Mouse (Mus musculus): ENCODE measurements around the gene Ptprn2. TPM values are rescaled to one million over a fixed set of nuclear protein-coding genes. Genes with fewer than 3 reads are reported as not detected.

The Ptprn2 gene
- polyA plus RNA-seq, 1 experiment from 2014 or later: 0.08 TPM

DNA sequence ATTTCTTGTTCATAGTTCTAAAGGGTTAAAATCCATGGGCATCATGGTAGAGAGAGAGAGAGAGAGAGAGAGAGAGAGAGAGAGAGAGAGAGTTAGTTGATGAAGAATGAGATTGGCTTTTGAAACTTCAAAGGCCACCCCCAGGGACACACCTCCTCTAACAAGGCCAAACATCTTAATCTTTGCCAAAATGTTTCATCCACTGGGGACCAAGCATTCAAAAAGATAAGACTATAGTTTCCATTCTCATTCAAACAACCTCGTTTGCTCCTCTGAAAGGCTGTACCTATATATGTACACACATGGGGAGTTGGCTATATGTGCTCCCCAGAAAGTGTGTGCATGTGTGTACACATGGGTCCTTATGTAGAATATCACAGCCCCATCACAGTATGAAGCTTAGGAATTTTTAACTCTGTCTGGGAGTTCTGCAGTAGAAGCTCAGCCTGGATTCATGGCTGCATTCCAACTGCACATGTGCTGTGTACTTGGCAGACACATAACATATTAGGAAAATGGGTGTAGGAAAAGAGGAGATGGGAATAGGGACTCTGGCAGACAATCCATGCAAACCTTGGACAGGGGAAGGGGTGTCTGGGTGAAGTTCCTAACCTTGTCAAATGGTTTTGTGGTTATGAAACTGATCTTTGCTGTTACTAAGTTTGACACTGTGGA, 600.3 kb downstream of the Ptprn2 start:
- no peaks in the 10 kb centered on the region for H3K4me1 ChIP-seq (ENCODE audit: control insufficient read depth, insufficient read depth, low read length)
- WGBS: 78% methylated on average over 1 of the region's 1 CpGs
- ATAC-seq (ENCODE audit: low FRiP score, low TSS enrichment): no peak
- no peaks in the 10 kb centered on the region for H3K9me3 ChIP-seq (ENCODE audit: control insufficient read depth, low read length)
- H3K9ac ChIP-seq (ENCODE audit: low read depth, low read length): no peak overlapping the region
- no peak overlapping the region for H3K27ac ChIP-seq (ENCODE audit: low read depth, low read length)
- no peak overlapping the region for H3K4me2 ChIP-seq (replicated peaks; ENCODE audit: low read depth, low read length)
- H3K27me3 ChIP-seq (ENCODE audit: control insufficient read depth, insufficient read depth, low read length): no peaks in the 10 kb centered on the region
- no peak overlapping the region for H3K4me3 ChIP-seq (ENCODE audit: low read length)
- no peaks in the 10 kb centered on the region for H3K36me3 ChIP-seq (ENCODE audit: control insufficient read depth, insufficient read depth, low read length)

DNA sequence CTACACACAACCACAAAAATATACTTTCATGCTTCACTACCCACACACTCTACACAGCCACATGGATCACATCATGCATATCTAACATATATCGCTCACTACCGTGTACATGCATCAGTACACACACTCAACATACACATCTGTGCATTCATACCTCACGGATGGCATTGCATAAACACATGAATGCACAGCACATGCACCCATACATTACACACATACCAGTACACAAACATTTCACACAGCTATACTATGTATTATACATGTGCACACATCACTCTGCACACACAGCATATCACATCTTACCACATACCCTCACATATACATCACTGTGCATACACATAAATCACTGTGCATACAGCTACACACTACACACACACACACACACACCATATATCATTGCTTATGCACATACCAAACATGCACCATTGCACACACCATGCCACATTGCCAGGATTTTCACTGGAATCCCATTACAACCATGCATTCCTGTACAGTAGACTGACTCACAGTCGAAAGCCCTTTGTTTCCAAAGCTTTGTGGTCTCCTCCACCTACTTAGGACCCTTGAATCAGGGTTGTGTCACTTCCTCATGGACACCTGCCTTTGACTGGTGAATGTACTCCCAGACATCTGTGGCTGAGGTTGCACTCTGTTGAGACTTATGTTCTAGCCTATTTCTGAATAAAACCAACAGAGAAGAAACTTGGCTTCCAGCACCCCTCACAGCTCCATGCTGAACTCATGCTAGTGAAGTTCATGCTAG, 607.0 kb downstream of the Ptprn2 start:
- 79% methylated on average over 4 of the region's 4 CpGs for WGBS
- ATAC-seq (ENCODE audit: low FRiP score, low TSS enrichment): no peak; the same call in 1 of the 2 replicates

DNA sequence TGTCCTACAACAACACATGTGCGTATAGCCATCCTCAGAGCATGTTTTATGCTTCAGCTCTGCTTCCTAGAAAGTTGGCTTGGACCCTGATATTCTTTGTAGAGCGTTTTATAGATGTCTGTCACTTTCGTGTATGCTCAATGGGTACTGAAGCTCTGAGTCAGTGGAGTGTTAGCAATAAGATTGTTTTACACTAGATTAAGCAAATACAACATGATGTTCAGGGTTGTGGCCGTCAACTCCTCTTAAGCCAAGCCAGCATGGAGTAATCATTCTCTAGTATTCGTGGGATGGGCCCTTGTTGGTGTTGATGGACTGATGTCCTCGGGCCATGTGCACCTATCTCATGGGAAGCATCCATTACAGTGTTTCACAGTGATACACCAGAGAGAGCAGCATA, 610.4 kb downstream of the Ptprn2 start:
- no peak overlapping the region for H3K4me2 ChIP-seq (replicated peaks; ENCODE audit: low read depth, low read length)
- no peaks in the 10 kb centered on the region for H3K27me3 ChIP-seq (ENCODE audit: control insufficient read depth, insufficient read depth, low read length)
- H3K36me3 ChIP-seq (ENCODE audit: control insufficient read depth, insufficient read depth, low read length): no peaks in the 10 kb centered on the region
- no peak for ATAC-seq (ENCODE audit: low FRiP score, low TSS enrichment)
- H3K27ac ChIP-seq (ENCODE audit: low read depth, low read length): no peak overlapping the region
- H3K9me3 ChIP-seq (ENCODE audit: control insufficient read depth, low read length): no peaks in the 10 kb centered on the region
- WGBS: 76% methylated on average over 6 of the region's 6 CpGs
- no peak overlapping the region for H3K9ac ChIP-seq (ENCODE audit: low read depth, low read length)
- H3K4me3 ChIP-seq (ENCODE audit: low read length): no peak overlapping the region
- H3K4me1 ChIP-seq (ENCODE audit: control insufficient read depth, insufficient read depth, low read length): no peaks in the 10 kb centered on the region

More for the DNA sequence above, 607.0 kb downstream of the Ptprn2 start:
- H3K4me3 ChIP-seq (ENCODE audit: low read length): no peak overlapping the region
- H3K27ac ChIP-seq (ENCODE audit: low read depth, low read length): no peak overlapping the region
- no peaks in the 10 kb centered on the region for H3K4me1 ChIP-seq (ENCODE audit: control insufficient read depth, insufficient read depth, low read length)
- no peaks in the 10 kb centered on the region for H3K9me3 ChIP-seq (ENCODE audit: control insufficient read depth, low read length)
- H3K4me2 ChIP-seq (replicated peaks; ENCODE audit: low read depth, low read length): no peak overlapping the region
- H3K27me3 ChIP-seq (ENCODE audit: control insufficient read depth, insufficient read depth, low read length): no peaks in the 10 kb centered on the region
- no peaks in the 10 kb centered on the region for H3K36me3 ChIP-seq (ENCODE audit: control insufficient read depth, insufficient read depth, low read length)
- H3K9ac ChIP-seq (ENCODE audit: low read depth, low read length): no peak overlapping the region

DNA sequence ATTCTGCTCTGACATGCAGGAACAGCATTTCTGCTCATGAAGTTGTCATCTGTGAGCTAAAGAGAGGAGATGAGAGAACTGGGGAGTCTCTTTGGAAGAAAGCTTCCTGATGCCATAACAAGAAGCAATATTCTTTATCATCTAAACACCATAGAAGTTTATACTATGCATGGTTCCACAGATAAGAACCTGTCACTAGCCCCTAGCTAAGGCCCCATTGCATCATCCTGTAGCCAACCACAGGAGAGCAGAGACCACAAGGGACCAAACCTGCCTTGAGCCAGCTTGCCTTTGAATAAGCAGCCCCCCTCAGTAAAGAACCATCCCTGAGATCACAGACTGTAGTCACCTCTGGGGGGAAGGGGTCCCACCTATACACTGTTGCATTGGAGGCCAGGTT, 612.8 kb downstream of the Ptprn2 start:
- H3K4me1 ChIP-seq (ENCODE audit: control insufficient read depth, insufficient read depth, low read length): no peaks in the 10 kb centered on the region
- no peak overlapping the region for H3K9ac ChIP-seq (ENCODE audit: low read depth, low read length)
- no peak overlapping the region for H3K27ac ChIP-seq (ENCODE audit: low read depth, low read length)
- H3K36me3 ChIP-seq (ENCODE audit: control insufficient read depth, insufficient read depth, low read length): no peaks in the 10 kb centered on the region
- H3K4me3 ChIP-seq (ENCODE audit: low read length): no peak overlapping the region
- H3K9me3 ChIP-seq (ENCODE audit: control insufficient read depth, low read length): no peaks in the 10 kb centered on the region
- ATAC-seq (ENCODE audit: low FRiP score, low TSS enrichment): no peak
- no peak overlapping the region for H3K4me2 ChIP-seq (replicated peaks; ENCODE audit: low read depth, low read length)
- no peaks in the 10 kb centered on the region for H3K27me3 ChIP-seq (ENCODE audit: control insufficient read depth, insufficient read depth, low read length)

DNA sequence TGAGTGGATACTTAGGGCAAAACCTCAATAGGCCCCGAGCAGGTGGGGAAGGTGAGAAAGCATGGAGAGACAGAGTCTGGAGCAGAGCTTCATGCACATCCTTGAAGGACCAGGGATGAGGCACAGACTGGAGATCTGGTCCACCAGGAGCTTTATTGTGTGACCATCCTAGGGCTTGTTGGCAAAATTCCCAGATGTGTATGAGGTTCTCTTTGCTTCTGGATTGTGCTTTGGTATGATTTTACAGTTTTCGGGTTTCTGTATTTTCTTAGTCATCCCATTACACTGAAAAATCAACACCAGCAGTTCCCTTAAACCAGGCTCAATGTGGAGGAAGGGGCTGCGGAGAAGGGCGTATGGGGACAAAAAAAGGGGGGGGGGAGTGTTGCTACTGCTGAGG, 621.2 kb downstream of the Ptprn2 start:
- H3K4me2 ChIP-seq (replicated peaks; ENCODE audit: low read depth, low read length): no peak overlapping the region
- ATAC-seq (ENCODE audit: low FRiP score, low TSS enrichment): 0 out of 2 replicates have a peak, but pooled peaks have one; percentile 25
- H3K9ac ChIP-seq (ENCODE audit: low read depth, low read length): no peak overlapping the region
- WGBS: 29% methylated on average over 4 of the region's 4 CpGs
- no peak overlapping the region for H3K27ac ChIP-seq (ENCODE audit: low read depth, low read length)
- H3K27me3 ChIP-seq (ENCODE audit: control insufficient read depth, insufficient read depth, low read length): no peaks in the 10 kb centered on the region
- H3K36me3 ChIP-seq (ENCODE audit: control insufficient read depth, insufficient read depth, low read length): no peaks in the 10 kb centered on the region
- H3K9me3 ChIP-seq (ENCODE audit: control insufficient read depth, low read length): no peaks in the 10 kb centered on the region
- no peaks in the 10 kb centered on the region for H3K4me1 ChIP-seq (ENCODE audit: control insufficient read depth, insufficient read depth, low read length)
- no peak overlapping the region for H3K4me3 ChIP-seq (ENCODE audit: low read length)

DNA sequence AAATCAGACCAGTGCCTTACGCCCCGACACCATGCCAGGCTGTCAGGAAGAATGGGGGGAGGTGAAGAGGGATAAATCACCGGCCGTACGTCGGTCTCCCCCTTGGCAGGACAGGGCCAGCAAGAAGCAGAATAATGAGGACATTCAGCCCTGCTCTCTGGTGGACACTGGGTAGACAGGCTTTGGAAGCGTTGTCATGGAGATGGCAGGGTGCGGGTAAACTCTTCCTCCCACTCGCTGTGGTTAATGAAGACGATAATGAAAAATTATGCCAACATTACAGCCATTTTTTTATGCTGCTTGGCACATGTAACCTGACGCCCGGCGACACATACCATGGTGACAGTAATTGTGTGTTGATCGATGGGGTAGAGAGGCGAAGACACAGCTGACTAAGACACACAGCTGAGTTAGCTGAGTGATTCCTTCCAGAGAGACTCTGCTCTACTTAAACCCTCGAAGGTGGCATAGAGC, 621.7 kb downstream of the Ptprn2 start:
- ATAC-seq (ENCODE audit: low FRiP score, low TSS enrichment): peak; percentile 93
- no peak overlapping the region for H3K9ac ChIP-seq (ENCODE audit: low read depth, low read length)
- WGBS: 12% methylated on average over 16 of the region's 16 CpGs
- H3K36me3 ChIP-seq (ENCODE audit: control insufficient read depth, insufficient read depth, low read length): no peaks in the 10 kb centered on the region
- no peaks in the 10 kb centered on the region for H3K27me3 ChIP-seq (ENCODE audit: control insufficient read depth, insufficient read depth, low read length)
- H3K4me2 ChIP-seq (replicated peaks; ENCODE audit: low read depth, low read length): peak overlapping the region; percentile 5; the same call in 1 of the 2 replicates
- H3K4me3 ChIP-seq (ENCODE audit: low read length): no peak overlapping the region
- no peak overlapping the region for H3K27ac ChIP-seq (ENCODE audit: low read depth, low read length)
- no peaks in the 10 kb centered on the region for H3K9me3 ChIP-seq (ENCODE audit: control insufficient read depth, low read length)
- no peaks in the 10 kb centered on the region for H3K4me1 ChIP-seq (ENCODE audit: control insufficient read depth, insufficient read depth, low read length)

DNA sequence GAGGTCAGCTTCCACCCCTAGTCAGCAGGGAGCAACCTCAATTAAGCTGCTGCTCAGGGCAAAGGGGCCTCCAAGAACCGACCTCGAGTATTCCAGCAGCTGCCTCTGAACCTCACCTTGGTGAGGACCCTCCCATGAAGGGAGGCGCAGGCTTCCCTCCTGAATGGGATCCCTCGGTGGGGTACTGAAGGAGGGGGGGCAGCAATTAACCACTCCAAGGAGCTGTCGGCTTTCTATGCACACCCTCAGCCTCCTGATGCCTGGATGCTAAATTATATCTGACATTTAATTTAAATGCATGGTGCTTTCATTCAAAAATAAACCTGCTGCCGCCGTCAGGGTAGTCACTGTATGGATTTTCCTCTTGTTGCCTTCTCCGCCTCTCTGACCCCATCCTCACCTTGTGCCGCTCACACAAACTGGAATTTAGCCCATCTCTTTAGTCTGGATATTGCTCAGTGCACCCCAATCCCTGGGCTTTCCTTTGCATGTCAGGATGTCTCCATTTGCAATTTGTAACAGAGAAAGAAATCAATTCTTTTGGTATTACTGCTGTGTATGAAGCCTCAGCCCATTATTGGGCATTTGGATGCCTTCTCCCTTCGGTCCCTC, 629.8 kb downstream of the Ptprn2 start:
- H3K27me3 ChIP-seq (ENCODE audit: control insufficient read depth, insufficient read depth, low read length): no peaks in the 10 kb centered on the region
- WGBS: 62% methylated on average over 10 of the region's 10 CpGs
- no peaks in the 10 kb centered on the region for H3K4me1 ChIP-seq (ENCODE audit: control insufficient read depth, insufficient read depth, low read length)
- ATAC-seq (ENCODE audit: low FRiP score, low TSS enrichment): no peak
- H3K9me3 ChIP-seq (ENCODE audit: control insufficient read depth, low read length): no peaks in the 10 kb centered on the region
- no peak overlapping the region for H3K27ac ChIP-seq (ENCODE audit: low read depth, low read length)
- H3K4me2 ChIP-seq (replicated peaks; ENCODE audit: low read depth, low read length): no peak overlapping the region
- no peak overlapping the region for H3K9ac ChIP-seq (ENCODE audit: low read depth, low read length)
- no peaks in the 10 kb centered on the region for H3K36me3 ChIP-seq (ENCODE audit: control insufficient read depth, insufficient read depth, low read length)
- no peak overlapping the region for H3K4me3 ChIP-seq (ENCODE audit: low read length)

DNA sequence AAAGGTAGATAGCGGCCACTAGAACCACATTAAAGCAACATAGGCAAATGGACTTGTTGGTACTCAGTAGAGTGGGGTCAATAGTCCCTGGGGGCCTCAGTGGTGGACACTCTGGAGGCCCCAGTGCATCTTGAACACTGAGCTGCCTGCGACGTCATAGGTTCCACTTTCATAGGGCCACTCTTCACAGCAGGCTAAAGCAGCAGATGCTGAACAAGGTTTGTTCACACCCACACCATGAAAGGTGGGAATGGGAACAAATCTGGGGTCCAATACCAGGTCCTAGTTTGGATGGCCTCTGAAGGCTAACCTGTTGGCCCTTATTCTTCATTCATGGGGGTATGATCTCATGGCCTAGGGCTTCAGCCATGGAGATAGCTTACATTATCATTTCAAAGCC, 641.6 kb downstream of the Ptprn2 start:
- H3K9ac ChIP-seq (ENCODE audit: low read depth, low read length): no peak overlapping the region
- no peaks in the 10 kb centered on the region for H3K9me3 ChIP-seq (ENCODE audit: control insufficient read depth, low read length)
- H3K4me2 ChIP-seq (replicated peaks; ENCODE audit: low read depth, low read length): no peak overlapping the region
- ATAC-seq (ENCODE audit: low FRiP score, low TSS enrichment): no peak
- no peak overlapping the region for H3K27ac ChIP-seq (ENCODE audit: low read depth, low read length)
- H3K4me3 ChIP-seq (ENCODE audit: low read length): no peak overlapping the region
- H3K4me1 ChIP-seq (ENCODE audit: control insufficient read depth, insufficient read depth, low read length): no peaks in the 10 kb centered on the region
- H3K27me3 ChIP-seq (ENCODE audit: control insufficient read depth, insufficient read depth, low read length): no peaks in the 10 kb centered on the region
- H3K36me3 ChIP-seq (ENCODE audit: control insufficient read depth, insufficient read depth, low read length): no peaks in the 10 kb centered on the region
- WGBS: 86% methylated on average over 3 of the region's 3 CpGs

DNA sequence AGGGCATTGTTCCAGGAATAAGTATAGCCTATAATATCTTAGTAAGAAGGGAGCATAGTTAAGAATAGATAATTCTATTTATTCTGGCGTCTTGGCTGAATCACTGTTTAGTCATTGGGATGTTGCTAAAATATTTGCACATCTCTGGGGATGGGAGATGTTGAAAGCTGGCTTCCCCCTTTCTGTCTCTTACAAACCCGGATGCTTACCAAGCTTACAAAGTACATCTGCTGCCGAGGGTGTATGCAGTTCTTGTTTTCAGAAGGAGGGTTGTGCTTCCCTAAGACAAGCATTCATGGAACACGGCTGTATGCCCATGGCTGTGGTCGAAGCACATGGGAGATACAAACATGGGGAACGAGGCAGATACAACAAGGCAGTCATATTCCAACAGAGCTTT, 642.0 kb downstream of the Ptprn2 start:
- no peak overlapping the region for H3K27ac ChIP-seq (ENCODE audit: low read depth, low read length)
- no peak for ATAC-seq (ENCODE audit: low FRiP score, low TSS enrichment)
- no peak overlapping the region for H3K4me3 ChIP-seq (ENCODE audit: low read length)
- no peaks in the 10 kb centered on the region for H3K36me3 ChIP-seq (ENCODE audit: control insufficient read depth, insufficient read depth, low read length)
- H3K27me3 ChIP-seq (ENCODE audit: control insufficient read depth, insufficient read depth, low read length): no peaks in the 10 kb centered on the region
- no peak overlapping the region for H3K4me2 ChIP-seq (replicated peaks; ENCODE audit: low read depth, low read length)
- no peaks in the 10 kb centered on the region for H3K4me1 ChIP-seq (ENCODE audit: control insufficient read depth, insufficient read depth, low read length)
- no peaks in the 10 kb centered on the region for H3K9me3 ChIP-seq (ENCODE audit: control insufficient read depth, low read length)
- H3K9ac ChIP-seq (ENCODE audit: low read depth, low read length): no peak overlapping the region
- WGBS: 86% methylated on average over 6 of the region's 6 CpGs
